Mouse (Mus musculus) intestine, embryonic 14.5 days (tissue): ENCODE measurements around the gene Klrg2. TPM values are rescaled to one million over a fixed set of nuclear protein-coding genes. Genes with fewer than 3 reads are reported as not detected.

Experiments used
- ATAC-seq: fragments of 200-750 bp; cut with Nextera tagmentation; replicated peaks from 2 replicates; pipeline ENCODE4 v1.8.0; 2017; ENCODE audit warnings: low read depth, moderate number of reproducible peaks, moderate TSS enrichment, moderate library complexity; ENCODE audit not compliant: low FRiP score, low TSS enrichment
- DNase-seq: peaks from one replicate; pipeline ENCODE4 v3.0.0-alpha.2; 2018; ENCODE audit warnings: low spot score
- H3K27ac ChIP-seq: fragments of 300-500 bp; sonication (generic); 2 replicates; pipeline ENCODE4 v1.5.1; 2014; ENCODE audit warnings: low read depth, mild to moderate bottlenecking, control low read depth
- H3K27me3 ChIP-seq: fragments of 300-500 bp; sonication (generic); replicated peaks from 2 replicates; pipeline ENCODE4 v1.6.1; 2014; ENCODE audit warnings: low read length, control low read depth; ENCODE audit not compliant: control insufficient read depth, insufficient read depth
- H3K36me3 ChIP-seq: fragments of 300-500 bp; sonication (generic); 2 replicates; pipeline ENCODE4 v1.6.1; 2014; ENCODE audit warnings: low read length, control low read depth; ENCODE audit not compliant: control insufficient read depth, insufficient read depth
- H3K4me1 ChIP-seq: fragments of 300-500 bp; sonication (generic); replicated peaks from 2 replicates; pipeline ENCODE4 v1.6.1; 2014; ENCODE audit warnings: low read length, control low read depth, mixed read lengths; ENCODE audit not compliant: control insufficient read depth, insufficient read depth
- H3K4me2 ChIP-seq: fragments of 300-500 bp; sonication (generic); 2 replicates; pipeline ENCODE4 v1.6.1; 2014; ENCODE audit warnings: low read length
- H3K4me3 ChIP-seq: fragments of 300-500 bp; sonication (generic); 2 replicates; pipeline ENCODE4 v1.5.1; 2014; ENCODE audit warnings: low read depth, low read length, control low read depth, mixed read lengths
- H3K9ac ChIP-seq: fragments of 300-500 bp; sonication (generic); 2 replicates; pipeline ENCODE4 v1.6.1; 2014; ENCODE audit warnings: mild to moderate bottlenecking, low read length
- H3K9me3 ChIP-seq: fragments of 300-500 bp; sonication (generic); 2 replicates; pipeline ENCODE4 v1.6.1; 2016; ENCODE audit warnings: low read length, control low read depth; ENCODE audit not compliant: control insufficient read depth
- WGBS: fragments of 180-500 bp; shearing (Covaris S2); extraction: QIAGEN DNeasy Blood & Tissue Kit; methylation state at CpG from one replicate; pipeline ENCODE4 v1.1.7; 2014; 5-methylcytosine and 5-hydroxymethylcytosine counted together
- polyA plus RNA-seq: library from polyadenylated mRNA; unstranded; fragments of >200 nt; fragmentation: Nextera tagmentation; extraction: Ambion mirVana; gene quantifications from 2 replicates; pipeline ENCODE4 v1.2.1, GENCODE M21; 2014

Gene Klrg2
- polyA plus RNA-seq, 1 experiment from 2014 or later = 0.30 TPM

DNA sequence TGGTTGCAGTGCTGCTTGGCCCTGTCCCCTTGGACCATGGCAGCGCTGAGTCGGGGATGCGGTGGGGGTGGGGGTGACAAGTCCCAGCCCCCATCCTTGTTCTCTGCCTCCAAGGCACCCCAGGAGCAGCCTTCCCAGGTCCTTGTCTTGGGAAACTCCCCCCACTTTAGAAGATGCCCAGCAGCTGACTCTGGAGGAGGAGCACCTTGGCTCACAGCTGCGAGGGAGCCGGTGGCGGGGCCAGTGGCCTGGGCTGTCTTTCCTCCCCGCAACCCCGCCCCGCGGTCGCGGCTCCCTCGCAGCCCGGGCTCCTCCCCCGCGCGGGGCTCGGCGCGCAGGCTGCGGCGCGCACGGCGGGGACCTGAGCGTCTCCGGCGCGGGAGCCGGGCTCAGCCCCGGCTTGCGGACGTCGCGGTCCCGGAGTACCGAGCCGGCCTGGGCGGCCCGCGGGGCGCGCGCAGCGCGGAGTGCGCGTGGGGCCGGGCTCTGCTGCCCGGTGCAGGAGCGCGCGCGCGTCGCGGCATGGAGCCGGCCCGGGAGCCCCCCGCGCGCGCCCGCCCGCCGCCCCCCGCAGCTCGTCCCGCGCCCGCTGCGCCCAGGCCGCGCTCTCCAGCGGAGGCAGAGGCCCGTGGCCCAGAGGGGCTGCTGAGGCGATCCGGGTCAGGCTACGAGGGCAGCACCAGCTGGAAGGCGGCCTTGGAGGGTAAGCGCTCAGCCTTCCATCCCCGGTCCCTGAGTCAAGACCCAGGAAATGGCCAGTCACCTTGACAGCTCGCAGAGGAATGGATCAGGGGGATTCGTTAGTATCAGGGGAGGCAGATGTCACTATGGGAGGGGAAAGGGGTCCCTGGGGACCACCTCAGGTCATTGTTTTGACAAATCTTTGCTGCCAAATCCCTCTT lies 25.9 kb upstream of the Klrg2 start, which contains the start of gene Clec2l:
Gene Clec2l, plus strand, starts transcription at position 356 of the 902 bp plus-strand sequence.
- Histone ChIP-seq H3K27ac (no peak within 1 kb of the TSS), H3K27me3 (peaks cover 18% of the 10 kb centered on the region), H3K9me3 (no peaks in the 10 kb centered on the region), H3K36me3 (no peaks in the 10 kb centered on the region), H3K4me3 (peak within 1 kb of the TSS; percentile 55), H3K4me2 (peak within 1 kb of the TSS; percentile 90), H3K9ac (peak within 1 kb of the TSS; percentile 51), H3K4me1 (0 out of 2 replicates have a peak, but pooled peaks cover 4% of the 10 kb centered on the region)
- 1% methylated on average over 51 of the region's 84 CpGs for WGBS
- ATAC-seq = peak; percentile 83
- peak; percentile 62 for DNase-seq

DNA sequence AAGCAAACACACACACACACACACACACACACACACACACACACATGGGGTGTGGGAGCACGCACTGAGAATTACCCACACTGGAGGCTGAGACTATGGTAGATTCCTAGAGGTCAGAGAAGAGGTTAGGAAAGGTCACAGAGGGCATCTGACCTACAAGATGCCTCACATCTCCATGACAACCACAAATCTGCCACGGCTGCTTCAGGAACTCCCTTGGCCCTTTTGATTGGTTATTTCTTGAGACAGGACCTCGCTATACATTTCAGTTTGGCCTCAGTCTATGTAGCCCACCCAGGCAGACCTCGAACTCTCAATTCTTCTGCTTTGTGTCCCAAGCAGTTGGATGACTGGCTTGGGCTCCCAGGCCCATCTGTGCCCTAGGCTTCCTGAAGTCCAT lies 24.6 kb upstream of the Klrg2 start:
- no peak for DNase-seq
- no peak overlapping the region for H3K4me2 ChIP-seq
- ATAC-seq = no peak
- 58% methylated on average over 4 of the region's 4 CpGs for WGBS
- H3K27me3 ChIP-seq = peaks cover 18% of the 10 kb centered on the region
- no peaks in the 10 kb centered on the region for H3K9me3 ChIP-seq
- H3K4me1 ChIP-seq = 0 out of 2 replicates have a peak, but pooled peaks cover 4% of the 10 kb centered on the region
- no peak overlapping the region for H3K9ac ChIP-seq
- no peaks in the 10 kb centered on the region for H3K36me3 ChIP-seq
- H3K4me3 ChIP-seq = no peak overlapping the region
- no peak overlapping the region for H3K27ac ChIP-seq

DNA sequence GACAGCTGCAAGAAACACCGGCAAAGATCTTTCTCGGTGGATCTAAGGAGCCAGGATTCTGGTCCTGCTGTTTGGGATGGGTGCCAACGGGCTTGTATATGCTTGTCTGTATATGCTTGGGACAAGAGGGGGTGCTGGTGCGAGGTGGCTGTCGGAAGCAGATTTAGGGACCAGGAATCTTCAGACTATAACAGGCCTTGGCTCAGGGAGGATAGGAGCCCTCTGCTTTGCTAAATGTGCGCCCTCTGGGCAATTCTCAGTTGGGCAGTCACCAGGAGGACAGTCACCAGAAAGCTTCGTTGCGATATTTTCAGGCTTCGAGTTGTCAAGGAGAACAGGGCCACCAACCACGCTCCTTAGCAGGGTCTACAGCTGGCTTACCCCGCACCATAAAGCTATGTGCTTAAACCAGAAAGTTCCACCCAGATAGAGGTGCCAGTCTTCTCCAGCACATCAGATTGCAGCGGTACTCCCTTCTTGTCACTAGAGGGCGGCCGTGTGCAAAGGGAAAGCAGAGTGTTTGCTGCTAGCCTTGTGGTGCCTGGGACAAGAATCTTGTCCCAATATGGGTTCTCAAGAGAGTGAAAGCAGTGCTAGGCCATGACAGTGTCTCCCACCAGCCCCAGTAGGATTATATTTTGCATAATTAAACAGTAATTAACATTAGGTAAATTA lies 13.4 kb upstream of the Klrg2 start:
- Histone ChIP-seq H3K4me2 (no peak overlapping the region), H3K4me1 (no peaks in the 10 kb centered on the region), H3K4me3 (no peak overlapping the region), H3K9me3 (peaks cover 3% of the 10 kb centered on the region; the same call in 1 of the 2 replicates), H3K27me3 (no peaks in the 10 kb centered on the region), H3K27ac (no peak overlapping the region), H3K36me3 (no peaks in the 10 kb centered on the region), H3K9ac (no peak overlapping the region)
- DNase-seq (peak; percentile 76), ATAC-seq (no peak)
- 37% methylated on average over 14 of the region's 14 CpGs for WGBS

DNA sequence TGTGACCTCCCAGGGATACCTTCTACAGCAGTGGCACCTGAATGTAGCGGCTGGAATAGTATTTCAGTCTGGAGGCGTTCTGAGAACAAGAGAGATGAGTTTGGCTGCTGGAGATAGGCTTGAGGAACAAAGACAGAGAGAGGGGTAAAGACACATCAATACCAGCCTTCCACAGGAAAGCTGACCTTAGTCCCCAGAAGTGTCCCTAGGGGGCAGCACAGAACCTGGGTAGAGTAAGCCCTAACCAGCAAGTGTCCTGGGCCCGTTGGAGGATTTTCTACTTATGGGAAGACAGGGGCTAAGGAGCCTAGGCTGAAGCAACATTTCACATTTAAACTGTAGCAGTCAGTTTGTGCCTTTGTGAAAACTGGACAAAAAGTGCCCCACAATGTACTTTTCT lies 12.5 kb upstream of the Klrg2 start:
- Histone ChIP-seq H3K9me3 (peaks cover 3% of the 10 kb centered on the region; the same call in 1 of the 2 replicates), H3K27ac (no peak overlapping the region), H3K36me3 (no peaks in the 10 kb centered on the region), H3K4me2 (no peak overlapping the region), H3K4me1 (no peaks in the 10 kb centered on the region), H3K4me3 (no peak overlapping the region), H3K9ac (no peak overlapping the region), H3K27me3 (no peaks in the 10 kb centered on the region)
- 82% methylated on average over 3 of the region's 3 CpGs for WGBS
- no peak for DNase-seq
- ATAC-seq = no peak

DNA sequence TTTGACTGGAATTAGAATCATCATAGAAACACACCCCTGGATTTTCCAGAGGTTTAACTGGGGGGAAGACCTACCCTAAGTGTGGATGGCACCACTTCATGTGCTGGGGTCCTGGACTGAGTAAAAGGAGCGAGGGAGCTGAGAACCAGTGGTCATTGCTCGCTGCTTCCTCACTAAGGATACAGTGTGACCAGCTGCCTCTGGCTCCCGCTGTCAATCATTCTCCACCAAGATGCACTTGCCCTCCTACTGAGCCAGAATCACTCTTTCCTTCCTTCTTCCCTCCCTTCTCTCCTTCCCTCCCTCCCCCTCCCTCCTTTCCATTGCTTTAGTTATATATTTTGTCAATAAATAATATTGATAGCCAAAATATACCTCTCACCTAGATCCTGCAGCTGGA lies 6.0 kb upstream of the Klrg2 start:
- Histone ChIP-seq H3K9ac (no peak overlapping the region), H3K9me3 (no peaks in the 10 kb centered on the region), H3K4me1 (no peaks in the 10 kb centered on the region), H3K4me2 (no peak overlapping the region), H3K36me3 (no peaks in the 10 kb centered on the region), H3K27ac (no peak overlapping the region), H3K27me3 (peaks cover 43% of the 10 kb centered on the region), H3K4me3 (no peak overlapping the region)
- ATAC-seq (no peak), DNase-seq (no peak)
- 66% methylated on average over 3 of the region's 3 CpGs for WGBS

DNA sequence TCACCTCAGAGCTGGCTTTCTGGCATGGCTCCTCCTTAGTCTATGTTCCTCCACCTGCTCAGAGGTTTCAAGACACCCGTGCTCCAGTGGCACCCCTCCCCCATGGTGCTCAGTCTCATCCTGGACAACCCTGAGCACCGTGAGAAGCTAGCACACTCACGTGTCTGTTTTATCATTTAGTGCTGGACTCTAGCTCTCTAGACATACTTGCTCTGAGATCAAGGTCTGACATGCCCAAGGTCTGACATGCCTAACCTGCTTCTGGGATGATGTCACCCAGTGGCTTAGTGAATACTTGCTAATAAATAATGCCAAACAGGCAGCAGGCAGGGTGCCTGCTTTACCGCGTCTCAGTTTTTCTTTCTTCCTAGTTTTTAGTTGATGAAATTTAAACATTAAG lies 5.6 kb upstream of the Klrg2 start:
- H3K36me3 ChIP-seq = no peaks in the 10 kb centered on the region
- no peak overlapping the region for H3K9ac ChIP-seq
- DNase-seq (no peak), ATAC-seq (peak; percentile 61; the same call in 1 of the 2 replicates)
- H3K4me3 ChIP-seq = no peak overlapping the region
- H3K4me1 ChIP-seq = peaks cover under 1% of the 10 kb centered on the region; the same call in 1 of the 2 replicates
- no peaks in the 10 kb centered on the region for H3K9me3 ChIP-seq
- WGBS = 49% methylated on average over 5 of the region's 5 CpGs
- H3K4me2 ChIP-seq = no peak overlapping the region
- H3K27me3 ChIP-seq = peaks cover 47% of the 10 kb centered on the region
- H3K27ac ChIP-seq = no peak overlapping the region

DNA sequence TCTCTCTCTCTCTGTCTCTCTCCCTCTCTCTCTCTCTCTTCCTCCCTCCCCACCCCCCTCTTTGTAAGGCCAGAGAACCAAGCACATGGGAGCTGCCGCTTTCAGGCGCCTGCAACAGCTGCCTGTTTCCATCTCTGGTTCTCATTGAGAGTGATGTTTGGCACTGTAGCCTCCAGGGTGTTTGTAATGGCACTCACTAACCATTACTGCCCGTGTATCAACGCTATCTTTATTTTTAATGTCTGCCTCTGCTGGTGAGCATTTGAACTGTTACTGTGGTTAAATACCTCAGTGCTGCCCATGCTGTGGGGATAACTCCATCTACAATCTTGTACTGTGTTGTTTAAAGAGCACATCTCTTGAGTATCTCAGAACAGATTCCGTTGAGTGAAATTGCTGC lies 4.6 kb upstream of the Klrg2 start:
- ATAC-seq = no peak
- WGBS = 46% methylated on average over 5 of the region's 5 CpGs
- Histone ChIP-seq H3K9ac (no peak overlapping the region), H3K4me1 (peaks cover 7% of the 10 kb centered on the region; the same call in 1 of the 2 replicates), H3K4me2 (no peak overlapping the region), H3K9me3 (no peaks in the 10 kb centered on the region), H3K4me3 (no peak overlapping the region), H3K27ac (no peak overlapping the region), H3K27me3 (peaks cover 57% of the 10 kb centered on the region), H3K36me3 (no peaks in the 10 kb centered on the region)
- no peak for DNase-seq

DNA sequence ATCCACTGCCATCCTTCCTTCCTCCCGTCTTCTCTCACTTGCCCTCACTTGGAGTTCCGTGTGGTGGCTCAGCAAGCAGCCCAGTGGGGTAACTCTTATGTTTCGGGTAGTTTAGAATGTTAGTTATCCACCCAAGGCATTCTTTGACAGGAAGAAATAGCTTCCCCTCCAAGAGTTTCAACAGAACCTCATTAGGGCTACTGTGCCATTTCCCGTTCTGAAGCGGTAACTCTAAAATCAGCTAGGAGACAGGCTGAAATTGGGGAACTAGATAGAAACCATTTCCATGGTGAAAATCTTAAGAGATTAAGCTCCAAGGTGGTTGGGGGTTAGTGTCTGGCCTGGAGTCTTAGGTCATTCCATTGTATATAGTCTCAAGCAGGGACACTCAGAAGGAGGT lies 4.2 kb upstream of the Klrg2 start:
- peaks cover 10% of the 10 kb centered on the region; the same call in 1 of the 2 replicates for H3K4me1 ChIP-seq
- 71% methylated on average over 5 of the region's 5 CpGs for WGBS
- no peak overlapping the region for H3K4me3 ChIP-seq
- no peaks in the 10 kb centered on the region for H3K9me3 ChIP-seq
- DNase-seq = no peak
- peaks cover 60% of the 10 kb centered on the region for H3K27me3 ChIP-seq
- H3K36me3 ChIP-seq = no peaks in the 10 kb centered on the region
- H3K27ac ChIP-seq = no peak overlapping the region
- H3K9ac ChIP-seq = no peak overlapping the region
- ATAC-seq = no peak
- H3K4me2 ChIP-seq = no peak overlapping the region
